Mouse (Mus musculus) layer of hippocampus, postnatal 25 days (tissue): ENCODE data around the gene Hacl1. TPM values are rescaled to one million over a fixed set of nuclear protein-coding genes. Genes with fewer than 3 reads are reported as not detected.
"Not testable (repeated sequence)": the region's sequence is repeated elsewhere in the genome, so short reads cannot be mapped to it uniquely, and the experiment has no call there.

Experiments used
- DNase-seq, 2 experiments: peaks; one replicate each; pipeline ENCODE4 v3.0.0; 2022; ENCODE audit warnings: mixed read lengths in 2 of 2, low spot score in 1 of 2; ENCODE audit errors: extremely low spot score in 1 of 2
- total RNA-seq, 2 experiments: library from RNA; stranded (reverse); gene quantifications; 2 replicates each; pipeline ENCODE4 v1.2.3; 2021

Gene Hacl1
- total RNA-seq, 2 experiments from 2014 or later = 7.6 to 9.3 TPM

- DNase-seq = no peak
These were observed 4.0 kb upstream of the Hacl1 start for GRCm38 (mm10) chr14:31644931-31645547.

GRCm38 (mm10) chr14:31644183-31644830, 3.2 kb upstream of the Hacl1 start:
- no peak for DNase-seq

- DNase-seq = no peak
These were observed 545 bp upstream of the Hacl1 start for GRCm38 (mm10) chr14:31641506-31642155.

GRCm38 (mm10) chr14:31640346-31640889, 668 bp downstream of the Hacl1 start, which contains the start of gene Gm49387:
Gene Gm49387, minus strand, starts transcription at chr14:31640878.
- no peak for DNase-seq

GRCm38 (mm10) chr14:31630677-31631076, 10.4 kb downstream of the Hacl1 start:
- DNase-seq = no peak

GRCm38 (mm10) chr14:31622748-31623147, 18.3 kb downstream of the Hacl1 start:
- no peak for DNase-seq

GRCm38 (mm10) chr14:31620591-31621223, 20.4 kb downstream of the Hacl1 start:
- no peak for DNase-seq

- DNase-seq = no peak
These were observed 23.1 kb downstream of the Hacl1 start for GRCm38 (mm10) chr14:31617997-31618396.

GRCm38 (mm10) chr14:31617204-31617603, 23.9 kb downstream of the Hacl1 start:
- no peak for DNase-seq

- no peak for DNase-seq
These were observed 27.4 kb downstream of the Hacl1 start for GRCm38 (mm10) chr14:31613671-31614070.

GRCm38 (mm10) chr14:31611986-31612385, 29.1 kb downstream of the Hacl1 start:
- DNase-seq = no peak

GRCm38 (mm10) chr14:31605514-31605913, 35.6 kb downstream of the Hacl1 start:
- no peak for DNase-seq

GRCm38 (mm10) chr14:31604916-31605315, 36.2 kb downstream of the Hacl1 start:
- no peak for DNase-seq

- DNase-seq = not testable (repeated sequence)
These were observed 38.5 kb downstream of the Hacl1 start for GRCm38 (mm10) chr14:31602616-31602979.

- no peak for DNase-seq
These were observed 39.0 kb downstream of the Hacl1 start for GRCm38 (mm10) chr14:31601908-31602615.

- no peak for DNase-seq
These were observed 43.6 kb downstream of the Hacl1 start for GRCm38 (mm10) chr14:31597446-31597845.

- DNase-seq = no peak
These were observed 44.7 kb downstream of the Hacl1 start for GRCm38 (mm10) chr14:31596408-31596807.

- DNase-seq = no peak
These were observed 46.4 kb downstream of the Hacl1 start for GRCm38 (mm10) chr14:31594693-31595092.

GRCm38 (mm10) chr14:31593036-31593435, 48.0 kb downstream of the Hacl1 start:
- DNase-seq = no peak

GRCm38 (mm10) chr14:31591243-31591642, 49.8 kb downstream of the Hacl1 start, which contains the start of gene Colq:
Gene Colq, minus strand, starts transcription at chr14:31591343.
- no peak for DNase-seq
